Mouse (Mus musculus) c-Kit-positive CD71-positive TER-119-negative erythroid progenitor cells, embryonic 14.5 days (primary cell): ENCODE measurements around the gene Kctd11.
"Not testable (repeated sequence)": the region's sequence is repeated elsewhere in the genome, so short reads cannot be mapped to it uniquely, and the experiment has no call there.

ENCODE experiments used
- DNase-seq: peaks from one replicate; pipeline ENCODE4 v3.0.0-alpha.2; 2013; ENCODE audit warnings: low read depth

The Kctd11 gene

DNA sequence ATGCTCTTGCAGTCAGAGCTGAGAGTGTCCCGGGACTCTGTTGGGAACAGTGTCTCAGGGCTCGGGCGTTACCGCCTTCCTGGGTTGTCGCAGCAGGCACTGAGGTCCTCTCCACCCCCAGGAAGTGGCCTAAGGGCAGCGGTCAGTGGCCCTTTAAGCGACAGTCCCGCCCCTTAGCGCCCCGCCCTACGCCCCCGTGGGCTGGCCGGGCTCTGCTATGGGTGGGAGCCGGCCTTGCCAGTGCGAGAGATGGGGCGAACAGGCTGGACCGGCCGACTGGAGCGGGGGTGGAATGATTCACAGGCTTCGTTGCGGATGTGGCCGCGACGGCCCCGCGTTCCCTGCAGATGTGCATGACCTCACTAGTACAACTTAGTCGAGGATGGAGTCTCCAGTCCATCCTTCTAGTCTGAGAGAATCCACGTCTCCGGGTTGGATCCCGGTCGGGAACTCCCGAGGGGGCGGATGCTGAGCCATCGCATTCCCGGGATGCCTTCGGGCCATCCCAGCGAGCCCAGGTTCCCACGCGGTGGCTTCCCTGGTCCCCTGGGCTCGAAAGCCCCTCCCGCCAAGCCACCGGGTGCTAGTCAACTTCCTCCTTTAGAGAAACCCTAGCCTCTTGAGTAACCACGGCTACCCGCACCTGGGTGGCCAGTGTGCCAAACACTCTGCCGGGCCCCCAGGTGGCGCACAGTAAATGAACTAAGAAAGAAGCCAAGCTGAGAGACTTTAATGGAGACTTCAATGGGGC is at the start of gene Kctd11:
Gene Kctd11, minus strand, starts transcription at position 554 of the 751 bp plus-strand sequence.
- peak; percentile 51 for DNase-seq

DNA sequence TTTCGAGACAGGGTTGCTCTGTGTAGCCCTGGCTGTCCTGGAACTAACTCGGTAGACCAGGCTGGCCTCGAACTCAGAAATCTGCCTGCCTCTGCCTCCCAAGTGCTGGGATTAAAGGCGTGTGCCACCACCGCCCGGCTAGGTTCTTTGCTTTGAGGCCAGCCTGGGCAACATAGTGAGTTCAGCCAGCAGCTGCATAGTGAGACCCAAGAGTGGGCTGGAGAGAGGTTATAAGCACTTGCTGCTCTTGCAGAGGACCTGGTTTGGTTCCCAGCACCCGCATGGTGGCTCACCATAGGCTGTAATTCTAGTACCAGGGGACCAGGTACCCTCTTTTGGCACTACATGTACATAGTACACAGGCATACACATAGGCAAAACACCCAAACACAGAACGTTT is 49.0 kb upstream of the Kctd11 start:
- not testable (repeated sequence) for DNase-seq

DNA sequence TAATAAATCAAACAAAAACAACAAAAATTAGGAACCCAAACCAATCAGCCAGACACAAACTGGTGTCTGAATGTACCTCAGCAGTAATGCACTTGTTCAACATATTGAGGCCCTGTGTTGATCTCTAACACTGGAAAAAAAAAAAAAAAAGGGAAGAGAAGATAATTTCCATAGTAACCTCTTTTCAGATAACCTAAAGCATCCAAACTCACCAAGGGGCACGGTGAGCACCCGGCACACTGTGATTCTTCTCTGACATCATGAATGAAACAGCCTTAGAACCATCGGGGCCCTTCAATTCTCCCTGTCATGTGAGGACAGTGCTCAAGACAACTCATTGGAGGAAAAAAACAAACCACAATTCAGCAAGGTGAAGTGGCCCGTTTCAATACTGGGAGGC is 48.5 kb upstream of the Kctd11 start:
- no peak for DNase-seq

DNA sequence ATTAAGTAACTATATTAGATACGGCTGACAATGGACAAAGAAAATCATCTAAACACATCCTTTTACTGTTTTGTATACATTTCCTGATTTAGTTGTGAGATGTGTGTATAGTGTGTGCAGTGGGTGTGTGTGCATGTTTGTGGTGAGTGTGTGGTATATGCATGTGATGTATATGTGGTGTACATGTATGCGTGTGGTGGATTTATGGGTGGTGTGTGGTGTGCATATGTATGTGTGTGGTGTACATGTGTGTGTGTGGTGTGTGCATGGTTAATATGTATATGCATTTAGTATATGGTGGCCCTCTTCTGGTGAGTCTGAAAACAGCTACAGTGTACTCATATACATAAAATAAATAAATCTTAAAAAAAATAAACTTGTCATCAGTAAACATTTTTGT is 46.3 kb upstream of the Kctd11 start:
- DNase-seq = no peak

DNA sequence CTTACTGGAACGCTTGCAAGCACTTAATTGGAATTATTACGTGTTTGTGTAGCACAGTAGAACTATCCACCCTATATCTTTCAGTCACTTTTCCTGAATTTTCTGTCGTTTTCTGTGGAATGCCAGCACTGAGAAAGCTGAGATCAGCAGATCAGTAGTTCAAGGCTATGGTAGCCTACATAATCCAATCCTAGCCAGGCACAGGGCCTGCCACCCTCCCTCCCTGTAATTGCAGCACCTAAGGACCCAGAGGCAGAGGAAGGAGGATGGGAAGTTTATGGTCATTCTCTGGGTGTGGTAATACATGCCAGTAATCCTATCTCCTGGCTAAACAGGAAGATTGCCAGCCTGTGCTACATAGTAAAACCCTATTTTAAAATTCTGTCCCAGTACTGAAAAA is 41.6 kb upstream of the Kctd11 start:
- DNase-seq = no peak

DNA sequence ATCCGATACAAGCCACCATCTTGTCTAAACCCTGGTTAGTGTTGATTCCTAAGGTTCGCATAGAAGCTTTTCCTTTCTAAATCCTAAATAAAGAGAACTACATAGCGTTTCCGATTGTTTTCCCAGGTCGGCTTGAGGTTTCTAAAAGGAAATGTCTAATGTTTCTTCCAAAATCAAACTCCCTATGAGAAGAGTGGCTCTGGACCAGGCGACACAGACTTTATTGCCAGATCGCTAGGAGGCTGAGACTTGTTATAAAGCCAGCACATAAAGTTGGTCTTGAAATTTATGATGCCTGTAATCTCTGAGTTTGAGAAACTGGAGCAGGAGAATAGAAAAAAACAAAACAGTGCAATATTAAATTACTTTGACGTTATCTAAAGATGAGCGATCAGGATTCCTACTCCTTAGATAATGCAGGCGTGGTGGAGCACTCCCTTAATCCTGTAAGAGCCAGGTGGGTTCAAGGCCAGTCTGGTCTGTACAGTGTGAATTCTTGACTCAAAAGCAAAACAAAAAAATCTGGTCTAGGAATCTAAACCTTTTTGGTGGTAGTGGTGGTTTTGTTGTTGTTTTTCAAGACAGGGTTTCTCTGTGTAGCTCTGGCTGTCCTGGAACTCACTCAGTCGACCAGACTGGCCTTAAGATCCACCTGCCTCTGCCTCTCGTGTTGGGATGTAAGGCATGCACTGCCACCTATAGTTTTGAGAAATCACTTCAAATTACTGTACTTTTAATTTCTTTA is 41.0 kb upstream of the Kctd11 start:
- DNase-seq = no peak

DNA sequence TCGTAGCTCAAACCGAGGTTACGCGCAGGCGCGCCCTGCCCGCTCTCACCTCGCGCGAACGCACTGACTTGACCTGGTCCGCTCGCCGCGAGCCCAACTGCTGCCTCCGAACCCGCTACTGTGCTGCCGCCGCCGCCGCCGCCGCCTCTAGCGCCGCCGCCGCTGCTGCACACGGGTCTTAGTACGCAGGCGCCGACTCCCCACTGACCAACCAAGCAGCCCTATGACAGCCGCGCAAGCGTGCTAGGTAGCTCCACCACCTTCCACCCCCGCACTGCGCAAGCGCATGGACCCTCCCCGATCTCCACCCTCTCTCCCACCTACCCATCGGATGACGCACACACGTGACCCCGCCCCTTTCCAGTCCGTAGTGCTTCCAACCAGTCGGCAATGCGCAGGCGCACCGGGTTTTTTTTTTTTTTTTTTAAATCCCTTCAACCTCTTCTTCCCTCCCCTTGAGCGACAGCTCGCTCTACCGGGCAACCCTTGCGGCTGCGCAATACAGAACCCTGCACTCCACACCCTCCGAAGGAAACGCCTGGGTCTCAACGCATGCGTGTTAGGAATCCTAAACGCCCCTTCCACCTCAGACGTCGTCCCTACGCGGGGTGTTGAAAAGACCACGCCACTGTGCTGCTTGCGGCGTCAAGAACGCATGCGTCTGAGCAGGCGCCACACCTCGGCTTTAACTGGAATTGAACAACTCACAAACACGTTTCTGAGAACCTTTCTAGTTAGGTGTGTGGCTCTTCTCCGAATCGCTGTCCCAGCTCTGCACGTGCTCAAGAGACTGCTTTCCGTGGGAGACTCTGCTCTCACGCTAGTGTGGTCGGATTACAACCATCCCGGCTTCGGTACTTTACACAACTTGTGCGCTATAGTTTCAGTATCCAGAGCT is 40.2 kb upstream of the Kctd11 start, which contains the start of gene Eif5a:
Gene Eif5a, minus strand, starts transcription at position 845 of the 898 bp plus-strand sequence.
- DNase-seq = peak; percentile 99

DNA sequence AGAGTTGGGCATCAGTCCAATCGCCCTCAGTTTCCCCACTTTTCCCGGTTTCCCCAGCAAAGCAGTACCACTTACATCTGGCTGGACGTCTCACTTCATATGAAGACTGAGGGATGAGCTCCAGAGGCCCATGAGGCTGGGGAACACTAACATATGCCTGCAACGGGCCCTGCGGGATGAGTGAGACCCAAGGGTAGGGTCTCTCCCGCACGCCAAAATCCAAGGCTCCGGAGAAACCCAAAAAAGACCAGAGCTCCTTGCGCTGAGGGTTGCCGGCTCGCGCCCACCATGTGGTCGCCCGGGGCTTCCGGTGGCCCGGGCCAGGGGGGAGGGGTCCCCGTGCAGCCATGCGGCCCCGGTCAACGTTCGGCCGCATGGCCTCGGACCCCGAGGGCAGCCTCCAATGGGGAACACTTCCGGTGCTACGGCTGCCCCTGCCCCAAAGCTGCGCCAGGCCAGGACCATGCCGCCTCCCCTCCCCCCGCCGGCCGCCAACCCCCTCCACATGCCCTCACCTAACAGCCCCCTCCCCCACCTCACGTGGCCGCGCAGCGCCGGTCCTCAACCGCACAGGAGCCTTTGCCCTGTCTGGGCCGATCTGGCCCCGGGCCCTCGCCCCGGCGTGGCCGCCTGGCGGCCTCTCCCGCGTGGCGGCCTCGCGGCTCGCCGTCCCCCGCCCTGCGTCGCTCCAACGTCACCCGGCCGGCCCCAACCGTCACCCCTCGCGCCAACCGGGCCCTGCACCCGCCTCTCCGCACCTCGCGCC is 39.2 kb upstream of the Kctd11 start:
- DNase-seq = no peak

DNA sequence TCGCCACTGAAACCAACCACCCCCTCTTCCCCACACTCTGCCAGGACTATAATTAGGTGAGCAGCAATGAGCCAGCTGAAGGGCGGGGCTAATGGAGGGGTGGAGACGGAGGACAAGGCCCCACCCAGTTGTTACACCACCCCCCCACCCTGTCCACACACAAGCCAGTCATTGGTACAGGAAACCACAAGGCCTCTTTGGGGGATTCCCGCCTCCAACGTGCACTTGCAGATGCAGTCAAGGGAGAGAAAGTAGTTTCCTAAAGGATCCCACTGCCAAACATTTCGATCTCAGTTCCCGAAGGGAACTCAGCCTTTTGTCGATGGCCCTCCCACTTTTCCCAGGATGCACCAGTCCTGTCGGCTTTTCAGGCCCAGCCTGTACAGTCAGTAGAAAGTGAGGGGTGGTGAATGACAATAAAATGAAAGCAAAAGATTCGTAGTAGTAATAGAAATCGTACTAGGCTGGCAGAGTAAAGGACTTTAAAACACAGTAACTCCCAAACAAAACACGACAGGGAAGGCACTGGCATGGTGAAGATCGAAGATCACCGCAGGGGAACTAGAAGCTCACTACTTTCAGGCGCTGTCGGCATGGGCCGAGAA is 38.6 kb upstream of the Kctd11 start:
- DNase-seq = peak; percentile 92

DNA sequence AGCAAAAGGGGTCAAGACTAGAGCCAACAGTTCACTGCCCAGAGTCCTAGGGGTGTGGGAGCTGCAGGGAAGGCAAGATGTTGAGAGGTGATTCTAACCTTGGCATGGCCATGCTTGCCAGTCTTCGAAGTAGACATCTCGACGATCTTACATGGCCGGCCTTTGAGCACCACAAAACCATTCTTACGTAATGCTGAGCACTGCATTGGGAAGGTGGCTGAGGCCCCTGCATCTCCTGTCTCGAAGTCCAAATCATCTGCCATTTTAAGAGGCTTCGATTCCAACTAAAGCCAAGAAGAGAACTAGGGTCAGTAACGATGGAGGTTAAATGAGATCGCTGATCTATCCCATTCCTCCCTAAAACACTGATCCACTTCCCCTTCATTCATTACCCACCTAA is 37.8 kb upstream of the Kctd11 start:
- DNase-seq = no peak

DNA sequence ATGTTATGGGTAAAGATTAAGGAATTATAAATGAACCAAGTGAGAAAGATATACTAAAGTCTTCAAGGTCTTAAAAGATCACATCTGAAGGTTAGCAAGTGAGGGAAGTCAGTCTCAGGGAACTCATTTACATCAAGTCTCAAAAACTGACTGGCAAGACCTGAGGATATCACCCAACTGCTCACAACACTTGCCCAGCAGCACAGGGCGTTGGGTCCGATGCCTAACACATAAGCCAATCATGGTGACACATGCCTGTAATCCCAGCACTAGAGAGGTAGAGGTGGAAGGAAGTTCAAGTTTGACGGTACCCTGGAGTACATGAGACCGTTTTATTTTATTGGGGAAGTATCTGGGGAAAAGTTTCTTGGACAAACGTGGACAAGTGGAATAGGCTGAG is 36.9 kb upstream of the Kctd11 start:
- no peak for DNase-seq

DNA sequence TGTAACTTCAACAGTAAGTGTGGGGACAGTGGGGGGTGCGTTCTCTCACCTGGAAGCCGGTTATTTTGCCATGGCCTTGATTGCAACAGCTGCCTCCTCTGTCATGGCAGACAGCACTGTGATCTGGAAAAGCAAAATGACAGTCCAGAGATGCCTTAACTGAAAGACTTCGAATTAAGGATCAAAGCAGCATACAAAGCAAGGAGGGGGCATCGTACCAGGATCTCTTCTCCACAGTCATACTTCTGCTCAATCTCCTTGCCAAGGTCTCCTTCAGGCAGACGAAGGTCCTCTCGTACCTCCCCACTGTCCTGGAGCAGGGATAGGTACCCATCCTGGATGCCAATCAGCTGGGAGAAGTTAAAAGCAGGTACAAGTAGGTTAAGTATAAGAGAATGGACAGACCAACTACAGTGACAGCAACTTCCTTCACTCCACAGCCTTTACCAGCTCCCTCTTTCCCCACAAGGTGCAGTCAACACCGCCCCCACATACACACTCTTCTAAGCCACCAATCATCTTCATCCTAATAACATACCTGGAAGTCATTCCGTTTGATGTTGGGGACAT is 36.3 kb upstream of the Kctd11 start:
- DNase-seq = no peak

DNA sequence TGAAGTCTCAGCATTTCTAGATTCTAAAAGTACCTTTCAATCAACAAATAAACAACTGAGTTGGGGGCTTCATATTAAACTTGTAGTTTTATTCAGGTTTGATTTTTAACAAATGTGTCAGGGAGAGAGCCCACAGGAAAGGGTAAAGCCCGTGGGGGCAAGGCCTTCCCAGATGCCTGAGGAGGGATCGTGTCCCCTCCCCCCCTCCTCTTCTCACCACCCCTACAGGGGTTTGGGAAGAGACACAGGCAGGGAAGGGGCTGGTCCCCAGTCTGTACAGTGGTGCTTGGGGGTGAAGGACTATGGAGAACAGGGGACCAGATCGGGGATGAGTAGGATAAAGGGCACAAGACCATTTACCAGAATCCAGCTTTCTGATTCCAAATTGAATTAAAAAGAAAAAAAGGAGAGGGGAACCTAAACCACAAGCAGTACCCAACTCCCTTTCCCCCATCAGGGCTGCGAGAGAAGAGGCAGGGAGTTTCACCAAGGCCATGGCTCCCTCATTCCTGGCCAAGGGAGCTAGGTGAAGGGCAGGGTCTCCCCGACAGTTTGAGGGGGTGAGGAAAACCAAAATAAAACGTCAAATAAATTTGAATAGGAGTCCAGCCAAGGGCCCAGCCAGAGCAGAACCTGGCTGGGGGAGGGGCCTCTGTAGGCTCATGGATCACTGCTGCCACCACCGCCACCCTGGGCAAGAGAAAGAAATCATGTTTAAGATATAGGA is 35.6 kb upstream of the Kctd11 start:
- not testable (repeated sequence) for DNase-seq

DNA sequence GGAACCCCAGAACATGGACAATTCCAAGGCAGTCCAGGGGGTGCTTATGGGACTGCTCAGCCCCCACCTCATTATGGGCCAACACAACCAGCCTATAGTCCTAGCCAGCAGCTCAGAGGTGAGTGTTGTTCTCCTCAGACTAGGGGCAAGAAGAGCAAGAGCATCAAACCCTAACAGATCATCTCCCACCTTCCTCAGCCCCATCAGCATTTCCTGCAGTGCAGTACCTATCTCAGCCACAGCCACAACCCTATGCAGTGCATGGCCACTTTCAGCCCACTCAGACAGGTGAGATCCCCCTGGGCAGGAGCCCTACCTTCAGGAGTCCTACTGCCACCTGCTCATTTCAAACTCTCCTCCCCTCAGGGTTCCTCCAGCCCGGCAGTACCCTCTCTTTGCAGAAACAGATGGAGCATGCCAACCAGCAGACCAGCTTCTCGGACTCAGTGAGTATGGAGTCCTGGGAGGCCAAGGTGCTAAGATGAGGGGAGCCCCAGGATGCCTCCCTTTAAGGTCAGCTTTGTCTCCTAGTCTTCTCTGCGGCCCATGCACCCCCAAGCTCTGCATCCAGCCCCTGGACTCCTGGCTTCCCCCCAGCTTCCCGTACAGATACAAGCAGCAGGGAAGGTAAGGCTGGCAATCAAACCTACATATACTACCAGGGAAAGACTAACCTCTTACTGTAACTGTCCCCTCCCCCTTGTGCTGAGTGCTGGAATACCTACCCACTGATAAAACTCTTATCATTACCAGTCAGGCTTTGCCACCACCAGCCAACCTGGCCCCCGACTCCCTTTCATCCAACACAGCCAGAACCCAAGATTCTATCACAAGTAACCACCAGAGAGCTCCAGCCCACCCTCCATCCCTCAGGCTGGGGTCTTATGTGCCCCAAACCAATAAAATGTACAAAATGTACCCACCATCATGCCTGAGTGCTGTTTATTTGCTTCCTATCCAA is 34.7 kb upstream of the Kctd11 start:
- peak; percentile 80 for DNase-seq

DNA sequence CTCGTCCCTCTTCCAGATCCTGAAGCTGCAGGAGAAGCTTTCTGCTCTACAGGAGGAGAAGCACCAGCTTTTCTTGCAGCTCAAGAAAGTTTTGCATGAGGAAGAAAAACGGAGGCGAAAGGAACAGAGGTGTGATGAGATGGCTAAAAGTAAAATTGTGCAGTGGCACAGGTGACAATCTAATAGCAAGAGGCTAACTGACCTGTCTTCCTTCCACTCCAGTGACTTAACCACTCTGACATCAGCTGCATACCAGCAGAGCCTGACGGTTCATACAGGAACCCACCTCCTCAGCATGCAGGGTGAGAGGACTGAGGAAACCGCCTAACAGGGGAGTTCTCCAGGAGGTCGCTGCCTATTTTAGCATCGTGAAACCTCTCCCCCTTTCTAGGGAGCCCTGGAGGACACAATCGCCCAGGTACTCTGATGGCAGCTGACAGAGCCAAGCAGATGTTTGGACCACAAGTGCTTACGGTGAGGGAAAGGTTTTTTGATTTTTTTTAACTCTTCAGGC is 33.8 kb upstream of the Kctd11 start:
- no peak for DNase-seq

DNA sequence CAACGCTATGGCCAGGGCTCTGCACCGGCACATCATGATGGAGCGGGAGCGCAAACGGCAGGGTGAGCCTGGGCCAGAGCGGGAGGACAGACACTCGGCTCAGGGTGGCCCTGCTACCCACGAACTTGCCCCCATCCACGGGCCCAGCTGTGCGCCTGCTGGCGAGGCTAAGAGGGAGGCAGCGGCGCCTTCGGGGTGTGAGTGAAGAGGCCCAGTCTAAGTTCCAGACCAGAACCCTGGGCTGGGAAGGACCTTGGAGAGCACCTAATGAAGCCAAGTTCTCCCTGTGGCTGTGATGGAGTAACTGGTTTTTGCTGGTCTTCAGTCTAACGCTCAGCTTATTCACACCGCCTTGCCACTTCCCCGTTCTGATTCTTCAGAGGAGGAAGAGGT is 33.2 kb upstream of the Kctd11 start:
- peak; percentile 70 for DNase-seq

DNA sequence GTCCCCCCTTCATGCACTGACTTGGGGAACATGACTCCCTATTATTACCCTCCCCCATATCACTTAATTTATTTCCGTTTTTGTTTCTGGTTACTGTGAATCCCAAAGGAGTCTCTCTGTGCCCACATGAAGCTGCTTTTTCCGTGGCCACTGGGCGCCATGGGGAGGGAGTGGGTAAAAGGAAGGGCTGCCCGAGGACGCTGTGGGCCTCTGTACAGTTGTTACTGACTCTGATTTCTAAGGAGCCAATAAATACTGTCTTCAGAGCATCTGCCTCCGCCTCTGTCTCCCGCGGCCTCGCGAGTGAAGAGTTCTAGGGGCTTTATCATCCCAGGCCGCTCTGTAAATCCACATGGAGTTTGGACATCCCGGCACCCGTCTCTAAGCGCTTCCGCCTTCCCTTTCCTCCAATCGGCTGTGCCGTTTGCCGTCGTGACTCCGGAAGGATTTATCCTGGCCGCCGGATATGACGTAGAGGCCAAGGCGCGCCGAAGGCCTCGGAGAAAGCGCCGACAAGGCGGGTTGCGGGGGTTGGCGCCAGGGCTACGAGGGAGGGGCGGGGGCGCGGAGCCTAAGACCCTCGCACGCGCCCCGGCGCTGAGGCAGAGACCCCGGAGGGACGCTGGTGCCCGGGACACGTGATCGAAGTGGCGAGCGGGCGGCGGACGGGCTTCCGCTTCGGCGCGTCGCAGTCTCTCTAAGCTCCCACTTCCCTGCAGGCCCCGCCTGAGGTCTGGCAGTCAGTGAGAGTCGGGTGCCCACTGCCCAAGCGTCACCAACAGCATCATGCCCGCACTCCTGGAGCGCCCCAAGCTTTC is 32.6 kb upstream of the Kctd11 start, which contains the start of gene Gps2:
Gene Gps2, plus strand, starts transcription at position 335 of the 818 bp plus-strand sequence.
- peak; percentile 94 for DNase-seq
